Mouse (Mus musculus) liver, embryonic 12.5 days (tissue): ENCODE results near the gene B230307C23Rik. TPM values are rescaled to one million over a fixed set of nuclear protein-coding genes. Genes with fewer than 3 reads are reported as not detected.
"Not testable (repeated sequence)": the region's sequence is repeated elsewhere in the genome, so short reads cannot be mapped to it uniquely, and the experiment has no call there.

ENCODE experiments used
- ATAC-seq: fragments of 200-750 bp; cut with Nextera tagmentation; 2 replicates; pipeline ENCODE4 v1.8.0; 2017; ENCODE audit warnings: moderate number of reproducible peaks, mild to moderate bottlenecking, moderate library complexity
- H3K27ac ChIP-seq: fragments of 300-500 bp; sonication (generic); 2 replicates; pipeline ENCODE4 v1.5.1; 2016; ENCODE audit warnings: mild to moderate bottlenecking
- H3K27me3 ChIP-seq: fragments of 300-500 bp; sonication (generic); replicated peaks from 2 replicates; pipeline ENCODE4 v1.6.1; 2016; ENCODE audit warnings: mild to moderate bottlenecking, moderate library complexity
- H3K36me3 ChIP-seq: fragments of 300-500 bp; sonication (generic); 2 replicates; pipeline ENCODE4 v1.6.1; 2016; ENCODE audit warnings: mild to moderate bottlenecking, moderate library complexity
- H3K4me1 ChIP-seq: fragments of 300-500 bp; sonication (generic); 2 replicates; pipeline ENCODE4 v1.6.1; 2016
- H3K4me2 ChIP-seq: fragments of 300-500 bp; sonication (generic); 2 replicates; pipeline ENCODE4 v1.6.1; 2016; ENCODE audit warnings: mild to moderate bottlenecking, moderate library complexity
- H3K4me3 ChIP-seq: fragments of 300-500 bp; sonication (generic); 2 replicates; pipeline ENCODE4 v1.5.1; 2016; ENCODE audit warnings: mild to moderate bottlenecking, moderate library complexity
- H3K9ac ChIP-seq: fragments of 300-500 bp; sonication (generic); 2 replicates; pipeline ENCODE4 v1.6.1; 2016; ENCODE audit warnings: mild to moderate bottlenecking, moderate library complexity
- H3K9me3 ChIP-seq: fragments of 300-500 bp; sonication (generic); replicated peaks from 2 replicates; pipeline ENCODE4 v1.6.1; 2016; ENCODE audit warnings: mild to moderate bottlenecking, moderate library complexity
- WGBS: fragments of 180-500 bp; shearing (Covaris S2); methylation state at CpG from one replicate; pipeline ENCODE4 v1.1.7; 2016; ENCODE audit not compliant: insufficient replicate concordance; 5-methylcytosine and 5-hydroxymethylcytosine counted together
- polyA plus RNA-seq: library from polyadenylated mRNA; unstranded; fragments of >200 nt; fragmentation: Nextera tagmentation; extraction: Ambion mirVana; gene quantifications from 2 replicates; pipeline ENCODE4 v1.2.1, GENCODE M21; 2016

B230307C23Rik gene
- polyA plus RNA-seq, 1 experiment from 2014 or later, result 20.3 TPM

DNA sequence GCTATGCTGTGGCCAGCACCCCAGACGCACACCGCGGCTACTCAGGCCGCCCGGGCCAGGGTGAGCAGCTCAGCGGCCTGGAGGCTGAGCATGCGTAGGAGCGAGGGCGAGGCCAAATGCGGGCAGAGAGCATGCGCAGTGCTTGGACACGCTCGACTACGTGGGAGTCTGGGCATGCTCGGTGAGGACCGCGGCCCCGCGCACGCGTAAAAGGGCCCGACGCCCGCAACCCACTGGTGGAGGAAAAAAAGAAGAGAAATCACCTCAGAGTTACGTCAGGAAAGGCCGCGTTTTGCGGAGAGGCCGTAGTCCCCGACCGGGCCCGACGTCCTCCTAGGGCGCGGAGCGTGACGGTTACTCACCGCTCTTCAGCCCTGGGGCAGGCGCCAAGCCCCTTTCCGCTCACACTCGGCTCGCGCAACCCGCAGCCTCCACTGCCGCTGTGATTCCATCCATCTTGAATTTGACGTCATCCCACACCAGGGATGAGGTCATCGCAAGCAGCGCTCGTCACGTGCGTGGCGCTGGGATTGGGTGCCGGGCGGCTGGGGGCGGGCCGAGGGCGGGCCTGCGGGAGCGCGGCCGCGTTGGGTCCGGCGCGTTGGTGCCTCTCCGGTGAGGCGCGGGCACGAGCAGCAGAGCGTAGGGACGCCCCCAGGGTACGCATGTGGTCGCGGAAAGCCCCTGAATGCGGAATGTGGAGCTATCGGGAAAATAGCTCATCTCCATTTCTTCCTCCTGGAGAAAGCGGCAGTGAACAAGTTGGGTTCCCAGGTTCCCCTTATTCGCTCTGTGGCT lies 34.8 kb upstream of the B230307C23Rik start, which contains the start of the genes C2cd2 and Zbtb21:
Gene C2cd2, minus strand, starts transcription at position 448 of the 798 bp plus-strand sequence.
Gene Zbtb21, minus strand, starts transcription at position 472 of the 798 bp plus-strand sequence.
- WGBS, result under 1% methylated on average over 69 of the region's 78 CpGs
- Histone ChIP-seq H3K9ac (peak within 1 kb of the TSS; percentile 92), H3K4me3 (peak within 1 kb of the TSS; percentile 84), H3K9me3 (no peaks in the 10 kb centered on the region), H3K27ac (peak within 1 kb of the TSS; percentile 92), H3K4me1 (peaks cover 62% of the 10 kb centered on the region), H3K27me3 (no peaks in the 10 kb centered on the region), H3K36me3 (no peaks in the 10 kb centered on the region), H3K4me2 (peak within 1 kb of the TSS; percentile 87)
- peak; percentile 98 for ATAC-seq

DNA sequence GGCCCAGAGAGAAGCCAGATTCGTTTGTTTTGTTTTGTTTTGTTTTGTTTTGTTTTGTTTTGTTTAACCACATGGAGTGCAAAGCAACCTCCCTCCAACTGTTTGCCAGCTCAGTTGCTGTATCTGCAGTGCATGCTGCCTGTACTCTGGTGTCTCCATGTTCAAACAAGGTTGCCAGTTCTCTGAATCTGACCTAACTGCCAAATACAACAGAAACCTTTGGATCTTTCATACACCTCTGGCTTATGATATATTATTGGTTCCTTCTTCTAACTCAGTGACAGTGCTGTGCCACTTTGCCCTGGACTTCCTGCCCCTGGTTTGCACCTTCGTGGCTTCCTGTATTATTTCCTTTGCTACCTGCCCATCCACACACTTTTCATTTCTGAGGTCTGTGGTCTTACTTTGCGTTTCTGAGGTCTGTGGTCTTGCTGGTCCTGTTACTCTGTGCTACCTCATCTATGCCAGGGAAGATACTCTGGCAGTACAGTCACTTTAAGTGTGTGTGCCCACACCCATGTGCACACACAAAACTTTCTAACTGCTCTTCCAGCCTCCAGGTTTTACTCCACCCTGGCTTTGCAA lies 33.1 kb upstream of the B230307C23Rik start:
- WGBS, result 63% methylated on average over 3 of the region's 3 CpGs
- Histone ChIP-seq H3K4me2 (no peak overlapping the region), H3K9me3 (no peaks in the 10 kb centered on the region), H3K27me3 (no peaks in the 10 kb centered on the region), H3K4me1 (peaks cover 45% of the 10 kb centered on the region), H3K36me3 (no peaks in the 10 kb centered on the region), H3K4me3 (no peak overlapping the region), H3K9ac (no peak overlapping the region), H3K27ac (no peak overlapping the region)
- ATAC-seq, result no peak

- Histone ChIP-seq H3K9me3 (no peaks in the 10 kb centered on the region), H3K4me3 (no peak overlapping the region), H3K4me1 (peaks cover 13% of the 10 kb centered on the region), H3K36me3 (no peaks in the 10 kb centered on the region), H3K27ac (no peak overlapping the region; the same call in none of the 2 replicates), H3K27me3 (no peaks in the 10 kb centered on the region), H3K9ac (no peak overlapping the region), H3K4me2 (no peak overlapping the region)
- WGBS, result 16% methylated on average over 1 of the region's 1 CpGs
- peak; percentile 86 for ATAC-seq
Measured at GRCm38 (mm10) chr16:97977277-97977676, 19.8 kb upstream of the B230307C23Rik start.

- Histone ChIP-seq H3K9me3 (no peaks in the 10 kb centered on the region), H3K27ac (no peak overlapping the region), H3K36me3 (no peaks in the 10 kb centered on the region), H3K4me1 (peaks cover 13% of the 10 kb centered on the region), H3K9ac (no peak overlapping the region), H3K27me3 (no peaks in the 10 kb centered on the region), H3K4me2 (no peak overlapping the region), H3K4me3 (no peak overlapping the region)
- ATAC-seq, result peak; percentile 52; the same call in 1 of the 2 replicates
- WGBS, result 81% methylated on average over 3 of the region's 3 CpGs
Measured at GRCm38 (mm10) chr16:97977722-97978121, 19.4 kb upstream of the B230307C23Rik start.

DNA sequence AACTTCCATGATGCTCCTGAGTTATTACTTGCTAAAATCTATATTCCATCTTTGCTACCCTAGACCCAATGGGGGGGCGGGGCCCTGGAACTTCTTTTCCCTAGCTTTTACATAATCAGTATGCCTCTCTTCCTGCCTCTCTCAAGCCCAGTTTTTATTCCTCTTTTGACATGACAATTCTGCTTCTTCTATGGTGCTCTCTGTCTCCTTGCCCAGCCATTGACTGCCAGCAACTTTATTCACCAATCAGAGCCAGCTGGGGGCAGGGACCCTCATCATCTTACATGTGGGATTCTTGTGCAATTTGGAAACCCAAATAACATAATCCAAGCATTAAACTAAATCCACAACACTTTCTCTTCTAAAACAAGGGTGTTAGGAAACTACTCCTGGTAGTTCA lies 15.8 kb upstream of the B230307C23Rik start:
- Histone ChIP-seq H3K27ac (no peak overlapping the region), H3K4me2 (no peak overlapping the region), H3K4me1 (peaks cover 13% of the 10 kb centered on the region), H3K27me3 (0 out of 2 replicates have a peak, but pooled peaks cover 3% of the 10 kb centered on the region), H3K36me3 (no peaks in the 10 kb centered on the region), H3K9me3 (no peaks in the 10 kb centered on the region), H3K9ac (no peak overlapping the region), H3K4me3 (no peak overlapping the region)
- ATAC-seq, result no peak
- WGBS, result 60% methylated on average over 1 of the region's 1 CpGs

- Histone ChIP-seq H3K4me3 (no peak overlapping the region), H3K27me3 (0 out of 2 replicates have a peak, but pooled peaks cover 3% of the 10 kb centered on the region), H3K27ac (no peak overlapping the region), H3K4me1 (no peaks in the 10 kb centered on the region), H3K36me3 (no peaks in the 10 kb centered on the region), H3K9ac (no peak overlapping the region), H3K9me3 (no peaks in the 10 kb centered on the region), H3K4me2 (no peak overlapping the region)
- ATAC-seq, result no peak
- 81% methylated on average over 5 of the region's 5 CpGs for WGBS
Measured at GRCm38 (mm10) chr16:97984589-97984988, 12.5 kb upstream of the B230307C23Rik start.

DNA sequence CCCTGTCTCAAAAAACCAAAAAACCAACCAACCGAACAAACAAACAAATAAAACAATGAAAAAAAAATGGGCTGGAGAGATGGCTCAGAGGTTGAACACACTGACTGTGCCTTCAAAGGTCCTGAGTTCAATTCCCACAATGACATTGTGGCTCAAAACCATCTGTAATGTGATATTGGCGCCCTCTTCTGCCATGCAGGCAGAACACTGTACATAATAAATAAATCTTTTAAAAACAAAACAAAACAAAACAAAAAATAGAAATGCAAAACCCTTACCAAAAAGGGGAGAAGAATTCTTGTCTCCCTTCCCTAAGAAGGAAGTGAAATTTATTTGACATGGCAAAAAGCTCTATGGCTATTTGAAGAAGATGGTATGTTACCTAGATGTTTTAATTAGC lies 5.6 kb upstream of the B230307C23Rik start:
- no peaks in the 10 kb centered on the region for H3K9me3 ChIP-seq
- no peak for ATAC-seq
- WGBS, result 48% methylated on average over 2 of the region's 2 CpGs

GRCm38 (mm10) chr16:97992477-97992876 lies 4.6 kb upstream of the B230307C23Rik start:
- 60% methylated on average over 3 of the region's 3 CpGs for WGBS
- H3K36me3 ChIP-seq, H3K4me2 ChIP-seq, ATAC-seq, H3K9me3 ChIP-seq, H3K4me3 ChIP-seq, H3K9ac ChIP-seq, H3K27me3 ChIP-seq, H3K27ac ChIP-seq: not testable (repeated sequence)
- H3K4me1 ChIP-seq, result peaks cover 15% of the 10 kb centered on the region

More for the DNA sequence above, 5.6 kb upstream of the B230307C23Rik start:
- Histone ChIP-seq H3K4me3 (no peak overlapping the region), H3K27ac (no peak overlapping the region), H3K4me2 (no peak overlapping the region), H3K9ac (no peak overlapping the region), H3K36me3 (no peaks in the 10 kb centered on the region), H3K27me3 (no peaks in the 10 kb centered on the region), H3K4me1 (peaks cover 12% of the 10 kb centered on the region)

DNA sequence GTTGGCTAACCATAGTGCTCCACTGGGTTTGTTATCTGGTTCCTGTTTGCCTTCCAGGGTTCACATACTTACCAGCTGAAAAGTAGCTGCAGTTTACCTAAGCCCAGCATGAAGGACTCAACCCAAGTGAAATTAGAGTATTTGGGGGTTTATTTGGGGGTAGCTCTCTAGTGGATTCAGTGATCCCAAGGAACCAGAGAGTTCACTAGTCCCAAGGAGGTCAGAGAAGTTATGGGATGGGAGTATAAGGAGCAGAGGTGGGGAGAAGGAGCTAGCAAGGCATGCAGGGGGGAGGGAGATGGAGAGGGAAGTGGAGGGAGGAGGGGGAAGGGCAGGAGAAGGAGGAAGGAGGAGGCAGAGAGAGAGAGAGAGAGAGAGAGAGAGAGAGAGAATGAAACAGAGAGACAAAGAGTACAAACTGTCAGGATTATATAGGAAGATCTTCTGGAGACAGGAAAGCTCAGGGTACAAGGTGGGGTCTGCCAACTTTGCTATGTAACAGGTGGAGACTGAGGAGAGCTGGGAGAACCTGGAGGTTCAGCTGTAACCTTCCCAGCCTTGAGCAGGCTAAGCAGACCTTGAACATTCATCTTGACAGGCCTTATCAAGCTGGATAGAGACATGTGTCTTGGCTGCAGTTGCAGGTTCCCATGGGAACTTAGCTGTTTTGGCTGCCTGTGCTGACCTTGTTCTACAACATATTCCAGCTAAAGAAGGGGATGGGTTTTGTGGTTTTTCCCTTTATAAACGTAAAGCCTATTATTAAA lies 1.1 kb upstream of the B230307C23Rik start:
- peaks cover 22% of the 10 kb centered on the region for H3K36me3 ChIP-seq
- peak overlapping the region; percentile 87 for H3K27ac ChIP-seq
- peak overlapping the region; percentile 73 for H3K9ac ChIP-seq
- H3K4me1 ChIP-seq, result peaks cover 33% of the 10 kb centered on the region
- H3K4me2 ChIP-seq, result peak overlapping the region; percentile 81
- no peaks in the 10 kb centered on the region for H3K27me3 ChIP-seq
- H3K4me3 ChIP-seq, result peak overlapping the region; percentile 74
- no peak for ATAC-seq
- H3K9me3 ChIP-seq, result peaks cover 4% of the 10 kb centered on the region; the same call in 1 of the 2 replicates
- WGBS, result 16% methylated on average over 1 of the region's 1 CpGs

GRCm38 (mm10) chr16:97997383-97997731 lies 242 bp downstream of the B230307C23Rik start:
- not testable (repeated sequence) for H3K27me3 ChIP-seq
- H3K9ac ChIP-seq, result peak overlapping the region; percentile 73
- H3K9me3 ChIP-seq, result peaks cover 12% of the 10 kb centered on the region
- under 1% methylated on average over 8 of the region's 8 CpGs for WGBS
- peak overlapping the region; percentile 81 for H3K4me2 ChIP-seq
- H3K36me3 ChIP-seq, result peaks cover 29% of the 10 kb centered on the region
- peak; percentile 37 for ATAC-seq
- H3K4me1 ChIP-seq, result peaks cover 33% of the 10 kb centered on the region
- H3K27ac ChIP-seq, result peak overlapping the region; percentile 87
- H3K4me3 ChIP-seq, result peak overlapping the region; percentile 74

DNA sequence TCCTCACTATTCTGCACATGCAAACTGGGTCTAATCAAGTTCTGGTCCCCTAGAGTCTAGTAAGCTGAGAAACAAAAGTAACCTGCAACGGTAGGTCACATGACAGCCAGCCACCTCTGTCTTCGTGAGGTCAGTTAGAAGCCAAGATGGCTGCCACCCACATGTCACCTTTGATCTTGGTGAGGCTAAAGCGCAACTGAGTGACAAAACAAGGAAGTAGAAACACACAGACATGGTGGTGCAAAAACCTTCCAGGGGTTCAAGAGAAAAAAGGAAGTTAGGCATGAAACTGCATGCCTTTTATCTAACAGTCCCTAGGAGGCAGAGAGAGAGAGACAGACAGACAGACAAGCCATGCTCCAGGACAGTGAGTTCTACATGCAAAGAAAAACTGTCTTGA lies 25.0 kb downstream of the B230307C23Rik start:
- Histone ChIP-seq H3K27me3 (no peaks in the 10 kb centered on the region), H3K27ac (no peak overlapping the region), H3K9me3 (peaks cover 11% of the 10 kb centered on the region; the same call in 1 of the 2 replicates), H3K9ac (no peak overlapping the region), H3K4me3 (no peak overlapping the region), H3K36me3 (peaks cover 59% of the 10 kb centered on the region), H3K4me1 (no peaks in the 10 kb centered on the region), H3K4me2 (no peak overlapping the region)
- 73% methylated on average over 3 of the region's 3 CpGs for WGBS
- ATAC-seq, result no peak
